9 mouse cellular contexts compared by ENCODE assay signal in genomic region chr12:108902940-108903339, GRCm38 (mm10). TPM values are rescaled to one million over a fixed set of nuclear protein-coding genes. Genes with fewer than 3 reads are reported as not detected.
A peak's percentile ranks its signal among the peaks of the same experiment; 100 is the strongest.
DNase-seq lines count a peak whose midpoint lies in the region; ATAC-seq and TF ChIP-seq lines count a peak whose summit lies in the region.
"Had no signal": no experiment of that assay in that cellular context is flagged by ENCODE, and none has a peak within 500 bp of the region (broad histone marks: within the 10 kb centered on the region; RNA-seq: fewer than 3 reads in every experiment).

No protein-coding gene starts in this region.

- H3K4me3 ChIP-seq in thymus, adult 2 months (ENCODE audit: control insufficient read depth, insufficient read depth, low read length), result no peak overlapping the region
- no peak overlapping the region for H3K4me3 ChIP-seq in forebrain, postnatal 0 days (ENCODE audit: low read depth, low read length)
- no peak overlapping the region for H3K4me3 ChIP-seq in hindbrain, embryonic 16.5 days (ENCODE audit: low read length)
- H3K4me3 ChIP-seq in limb, embryonic 10.5 days, result no peak overlapping the region
- H3K4me3 ChIP-seq in midbrain, embryonic 15.5 days, result no peak overlapping the region
- H3K4me3 ChIP-seq: erythroblast, embryonic 14.5 days had no signal

- no peak overlapping the region for H3K9ac ChIP-seq in forebrain, postnatal 0 days
- no peak overlapping the region for H3K9ac ChIP-seq in hindbrain, embryonic 16.5 days (ENCODE audit: low read depth, low read length)
- H3K9ac ChIP-seq in midbrain, embryonic 15.5 days, result no peak overlapping the region

- no peak overlapping the region for H3K4me2 ChIP-seq in forebrain, postnatal 0 days (ENCODE audit: low read depth)
- no peak overlapping the region for H3K4me2 ChIP-seq in hindbrain, embryonic 16.5 days (ENCODE audit: low read length)
- no peak overlapping the region for H3K4me2 ChIP-seq in midbrain, embryonic 15.5 days

- peak; percentile 53 for ATAC-seq in forebrain, postnatal 0 days
- peak; percentile 44; the same call in 1 of the 2 replicates for ATAC-seq in hindbrain, embryonic 16.5 days
- ATAC-seq in midbrain, embryonic 15.5 days (replicated peaks), result 0 out of 2 replicates have a peak, but pooled peaks have one; percentile 18

- H3K36me3 ChIP-seq in thymus, adult 2 months (ENCODE audit: control insufficient read depth, insufficient read depth, low read length), result no peaks in the 10 kb centered on the region
- H3K36me3 ChIP-seq in forebrain, postnatal 0 days (ENCODE audit: insufficient read depth), result peaks cover 5% of the 10 kb centered on the region
- H3K36me3 ChIP-seq in hindbrain, embryonic 16.5 days (ENCODE audit: control insufficient read depth, insufficient read depth, low read length), result no peaks in the 10 kb centered on the region
- peaks cover 13% of the 10 kb centered on the region for H3K36me3 ChIP-seq in limb, embryonic 10.5 days
- no peaks in the 10 kb centered on the region for H3K36me3 ChIP-seq in midbrain, embryonic 15.5 days (replicated peaks)

- WGBS in thymus, adult 2 months, result 23% methylated on average over 8 of the region's 8 CpGs
- 12% methylated on average over 8 of the region's 8 CpGs for WGBS in forebrain, postnatal 0 days
- 18% methylated on average over 8 of the region's 8 CpGs for WGBS in hindbrain, embryonic 16.5 days
- WGBS in limb, embryonic 10.5 days, result 23% methylated on average over 8 of the region's 8 CpGs
- WGBS in midbrain, embryonic 15.5 days, result 16% methylated on average over 8 of the region's 8 CpGs

- no peak overlapping the region for H3K27ac ChIP-seq in thymus, adult 2 months (ENCODE audit: control insufficient read depth, insufficient read depth, low read length)
- no peak overlapping the region for H3K27ac ChIP-seq in forebrain, postnatal 0 days (ENCODE audit: low read depth, low read length)
- no peak overlapping the region for H3K27ac ChIP-seq in hindbrain, embryonic 16.5 days (ENCODE audit: low read depth, low read length)
- H3K27ac ChIP-seq in limb, embryonic 10.5 days, result no peak overlapping the region
- H3K27ac ChIP-seq in midbrain, embryonic 15.5 days, result no peak overlapping the region

- no peaks in the 10 kb centered on the region for H3K27me3 ChIP-seq in thymus, adult 2 months (ENCODE audit: control insufficient read depth, insufficient read depth, low read length)
- H3K27me3 ChIP-seq in forebrain, postnatal 0 days (ENCODE audit: insufficient read depth, low read length), result no peaks in the 10 kb centered on the region
- H3K27me3 ChIP-seq in hindbrain, embryonic 16.5 days (replicated peaks; ENCODE audit: control insufficient read depth, insufficient read depth, low read length), result no peaks in the 10 kb centered on the region
- H3K27me3 ChIP-seq in limb, embryonic 10.5 days (ENCODE audit: low read depth, poor library complexity, severe bottlenecking), result peaks cover 4% of the 10 kb centered on the region
- no peaks in the 10 kb centered on the region for H3K27me3 ChIP-seq in midbrain, embryonic 15.5 days (replicated peaks)

- H3K9me3 ChIP-seq in forebrain, postnatal 0 days (ENCODE audit: low read length), result no peaks in the 10 kb centered on the region
- H3K9me3 ChIP-seq in hindbrain, embryonic 16.5 days (ENCODE audit: control insufficient read depth, low read length), result no peaks in the 10 kb centered on the region
- H3K9me3 ChIP-seq in limb, embryonic 10.5 days (replicated peaks), result no peaks in the 10 kb centered on the region
- no peaks in the 10 kb centered on the region for H3K9me3 ChIP-seq in midbrain, embryonic 15.5 days

- no peaks in the 10 kb centered on the region for H3K4me1 ChIP-seq in thymus, adult 2 months (replicated peaks; ENCODE audit: control insufficient read depth, insufficient read depth, low read length)
- 0 out of 2 replicates have a peak, but pooled peaks cover 8% of the 10 kb centered on the region for H3K4me1 ChIP-seq in forebrain, postnatal 0 days (ENCODE audit: insufficient read depth)
- peaks cover 30% of the 10 kb centered on the region for H3K4me1 ChIP-seq in hindbrain, embryonic 16.5 days (ENCODE audit: control insufficient read depth, insufficient read depth, low read depth, low read length)
- H3K4me1 ChIP-seq in limb, embryonic 10.5 days, result peaks cover 28% of the 10 kb centered on the region
- H3K4me1 ChIP-seq in midbrain, embryonic 15.5 days, result peaks cover 35% of the 10 kb centered on the region

- DNase-seq in thymus, adult 2 months, result peak; percentile 52
- no peak for DNase-seq in thymus, adult 18-20 months
- DNase-seq in cerebellum, adult 11-12 months, result peak; percentile 34
- peak; percentile 78 for DNase-seq in forebrain, postnatal 0 days
- peak; percentile 79 for DNase-seq in limb, embryonic 10.5 days (ENCODE audit: low spot score)
- peak; percentile 56 to 80 for DNase-seq in spleen, postnatal 4 days (ENCODE audit: low spot score in 2 of 2)

- peak; percentile 86 for TF ChIP-seq CTCF in thymus, adult 2 months (IDR thresholded peaks at IDR 0.05; ENCODE audit: borderline replicate concordance, control insufficient read depth, extremely low read depth, insufficient read depth, low read length, poor library complexity)
- TF ChIP-seq CTCF in forebrain, postnatal 0 days (IDR thresholded peaks at IDR 0.05; ENCODE audit: low read depth), result peak; percentile 94

- TF ChIP-seq POLR2A in thymus, adult 2 months (IDR thresholded peaks at IDR 0.05; ENCODE audit: control insufficient read depth, extremely low read depth, insufficient read depth, low read length, poor library complexity), result no peak

RNA-seq across cellular contexts. Expression of gene Wars, which starts 9.0 kb away (rescaled TPM):
- 71.3 and 72.3 TPM in 2 replicates for polyA plus RNA-seq in thymus, adult 2 months (2012; rRNA removed)
- total RNA-seq in forebrain, postnatal 0 days (2014; rRNA removed), result 91.6 and 92.5 TPM in 2 replicates
- 99.8 and 108 TPM in 2 replicates for polyA plus RNA-seq in forebrain, postnatal 0 days (2015; fragmentation: Nextera tagmentation; extraction: Ambion mirVana)
- 108 and 115 TPM in 2 replicates for polyA plus RNA-seq in hindbrain, embryonic 16.5 days (2015; fragmentation: Nextera tagmentation; extraction: Ambion mirVana)
- polyA plus RNA-seq in limb, embryonic 10.5 days (2016; fragmentation: Nextera tagmentation; extraction: Ambion mirVana), result 138 and 157 TPM in 2 replicates
- 103 and 104 TPM in 2 replicates for polyA plus RNA-seq in midbrain, embryonic 15.5 days (2015; fragmentation: Nextera tagmentation; extraction: Ambion mirVana)

RNA-seq across cellular contexts. Expression of gene Wdr25, which starts 9.5 kb away (rescaled TPM):
- 12.4 and 13.7 TPM in 2 replicates for polyA plus RNA-seq in thymus, adult 2 months (2012; rRNA removed)
- 6.2 and 12.4 TPM in 2 replicates for total RNA-seq in forebrain, postnatal 0 days (2014; rRNA removed)
- 4.6 and 5.3 TPM in 2 replicates for polyA plus RNA-seq in forebrain, postnatal 0 days (2015; fragmentation: Nextera tagmentation; extraction: Ambion mirVana)
- 5.0 and 6.0 TPM in 2 replicates for polyA plus RNA-seq in hindbrain, embryonic 16.5 days (2015; fragmentation: Nextera tagmentation; extraction: Ambion mirVana)
- 11.8 and 12.3 TPM in 2 replicates for polyA plus RNA-seq in limb, embryonic 10.5 days (2016; fragmentation: Nextera tagmentation; extraction: Ambion mirVana)
- 5.2 and 7.2 TPM in 2 replicates for polyA plus RNA-seq in midbrain, embryonic 15.5 days (2015; fragmentation: Nextera tagmentation; extraction: Ambion mirVana)

Comparison
In these comparisons a context has a peak if more than half of its experiments do, and no peak if none do; other contexts are left out.
1. DNase-seq: peak in thymus, adult 2 months (single experiment), cerebellum, adult 11-12 months (single experiment), forebrain, postnatal 0 days (single experiment), limb, embryonic 10.5 days (single experiment) and spleen, postnatal 4 days (2 of 2); none in thymus, adult 18-20 months (0 of 2).
2. Peak in every context shown above with its lines, with median percentiles within 50 percentile points of each other: ATAC-seq.